Mouse (Mus musculus) T-helper 17 cell (primary cell): ENCODE results near the gene Gm47289.

Experiments used
- in situ Hi-C, 2 experiments: fragments of 300-600 bp; cut with MboI, MseI; formaldehyde crosslinking; loops; 1 replicate in 1 of 2; 2 replicates in 1 of 2; pipeline ENCODE4 v1.15.1; 2025; ENCODE audit warnings: high pct_unique_total_duplicates in 2 of 2

Gene Gm47289

DNA sequence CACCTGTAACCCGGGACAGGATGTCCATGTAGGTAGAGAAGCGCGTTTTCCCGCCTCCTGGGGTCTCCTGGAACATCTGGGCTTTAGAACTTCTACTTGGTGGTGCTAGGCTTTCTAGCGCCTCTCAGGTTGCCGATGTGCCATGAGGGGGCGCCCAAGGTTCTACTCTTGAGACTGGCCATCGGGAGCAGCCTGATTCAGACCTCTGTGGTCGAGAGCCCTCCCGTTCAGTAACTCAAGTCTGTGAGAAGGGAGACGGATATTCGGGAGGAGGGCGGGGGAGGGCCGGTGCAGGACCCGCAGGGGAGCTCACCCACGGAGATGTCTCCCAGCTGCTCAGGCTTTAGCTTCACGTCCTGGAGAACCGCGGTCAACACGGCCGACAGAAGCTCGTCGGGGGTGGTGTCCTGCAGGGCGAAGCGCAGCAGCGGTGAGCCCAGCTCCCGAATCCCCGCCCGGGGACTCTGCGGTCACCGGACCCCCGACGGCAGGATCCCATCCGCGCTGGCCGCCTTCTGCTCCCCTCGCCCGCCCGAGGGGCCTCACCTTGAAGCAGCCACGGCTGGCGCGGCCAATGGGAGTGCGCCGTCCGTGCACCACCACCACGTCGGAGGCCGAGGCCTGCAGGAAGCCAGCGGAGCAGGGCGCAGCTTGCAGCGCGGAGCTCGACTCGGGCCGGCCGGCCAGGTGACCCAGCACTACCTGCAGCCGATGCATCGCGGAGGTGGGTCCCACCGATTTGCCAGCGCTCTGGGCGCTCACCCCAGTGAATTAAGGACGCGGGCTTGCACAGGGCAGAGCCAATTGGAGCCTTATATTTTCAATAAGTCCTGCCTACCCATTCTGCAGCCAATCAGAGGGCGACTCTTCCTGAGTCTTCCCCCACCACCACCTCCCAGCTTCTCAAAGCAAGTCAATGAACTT, 2.4 kb upstream of the Gm47289 start, which contains the start of gene Acaa1b:
Acaa1b (minus strand) TSS at position 816 of the 924 bp plus-strand sequence.
- in situ Hi-C loops, result no loop called here

DNA sequence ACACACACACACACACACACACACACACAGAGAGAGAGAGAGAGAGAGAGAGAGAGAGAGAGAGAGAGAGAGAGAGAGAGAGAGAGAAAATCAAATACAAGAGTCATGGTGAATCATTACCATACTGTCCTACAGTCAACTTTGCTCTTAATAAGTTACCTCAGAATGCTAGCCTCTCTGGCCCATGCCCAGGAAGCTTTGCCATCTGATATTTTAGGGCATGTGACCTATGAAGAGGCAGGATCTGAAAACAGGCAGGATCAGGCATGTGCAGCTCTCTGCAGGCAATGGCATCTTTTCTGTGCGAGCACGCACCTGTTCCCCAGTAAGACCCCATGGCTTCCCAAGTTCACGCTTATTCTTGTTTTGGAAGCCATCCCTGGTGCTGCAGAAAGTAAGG, 1.7 kb downstream of the Gm47289 start:
- in situ Hi-C loops, result no loop called here

DNA sequence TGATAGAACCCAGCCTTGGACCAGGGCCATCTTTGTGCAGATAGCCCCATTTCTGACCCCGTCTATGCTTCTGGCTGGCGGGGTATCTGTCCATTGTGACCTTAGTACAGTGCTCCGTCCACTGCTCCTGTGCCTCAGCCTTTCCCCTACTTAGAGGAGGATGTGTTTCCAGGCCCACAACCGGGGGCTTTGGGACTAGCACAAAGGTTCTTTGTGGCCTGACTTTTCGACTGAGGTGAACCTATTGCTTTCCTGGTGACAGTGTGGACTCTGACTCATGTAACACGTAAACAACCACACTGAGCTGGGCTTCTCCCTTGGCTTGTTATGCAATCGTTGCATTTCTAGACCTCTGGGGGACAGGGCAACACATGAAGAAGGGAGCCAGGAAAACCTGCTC, 5.8 kb downstream of the Gm47289 start:
- in situ Hi-C loops, result no loop called here

DNA sequence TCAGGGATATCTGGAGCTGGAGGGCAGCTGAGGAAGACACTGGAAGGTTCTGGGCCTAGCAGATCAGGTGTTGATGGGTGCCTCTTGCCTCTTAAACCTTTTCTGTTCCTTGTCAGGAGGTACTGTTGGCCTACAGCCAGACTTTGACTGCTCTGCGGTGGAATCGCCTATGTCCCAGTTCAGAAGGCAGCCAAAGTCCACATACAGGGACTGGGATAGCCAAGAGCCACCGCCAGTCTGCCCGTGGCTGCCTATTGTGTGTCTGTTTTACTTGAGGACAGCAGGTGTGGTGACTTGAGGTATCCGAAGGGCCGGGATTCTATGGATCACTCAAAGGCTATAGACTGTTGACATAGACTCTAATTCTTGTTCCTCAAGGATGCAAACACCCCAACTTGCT, 6.6 kb downstream of the Gm47289 start:
- in situ Hi-C loops, result no loop called here

DNA sequence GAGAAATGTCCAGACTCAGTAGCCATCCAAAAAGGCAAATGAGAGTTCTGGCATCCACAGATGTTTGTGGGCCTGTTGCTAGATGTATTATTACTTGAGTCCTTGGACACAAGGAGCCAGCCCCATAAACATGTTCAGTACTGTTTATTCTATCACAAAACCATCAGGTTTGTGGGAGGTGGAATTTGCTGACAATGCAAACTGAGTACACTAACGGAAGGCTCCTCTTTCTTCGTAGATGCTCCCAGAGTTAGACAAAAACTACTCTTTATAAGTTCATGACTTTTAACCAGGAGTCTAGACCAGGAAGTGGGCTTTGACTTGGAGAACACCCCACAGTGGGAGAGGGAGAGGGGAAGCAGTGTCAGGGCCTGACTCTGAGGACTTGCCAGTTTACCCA, 8.6 kb downstream of the Gm47289 start:
- in situ Hi-C loops, result no loop called here

DNA sequence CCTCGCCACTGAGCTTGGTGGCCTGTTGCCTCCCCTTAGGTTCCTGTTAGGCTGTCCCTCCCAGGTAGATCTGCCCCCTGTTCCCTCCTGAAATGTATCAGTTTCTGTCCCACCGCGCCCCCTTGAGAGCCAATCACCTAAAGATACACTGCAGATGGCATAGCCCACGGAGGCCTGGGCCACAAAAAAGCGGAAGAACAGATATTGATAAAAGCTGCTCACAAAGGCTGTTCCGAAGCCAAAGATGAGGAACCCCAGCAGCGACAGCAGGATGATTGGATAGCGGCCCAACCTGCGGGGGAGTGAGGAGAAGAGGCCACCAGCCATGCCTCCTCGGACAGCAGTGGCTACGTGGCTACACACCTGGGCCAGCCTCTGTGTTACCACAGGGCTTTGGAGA, 20.3 kb downstream of the Gm47289 start:
- in situ Hi-C loops, result loop anchor here in 1 of 2 experiments (10.0 kb wide), 1 partner anchor 676 kb away; no protein-coding TSS in a partner anchor

DNA sequence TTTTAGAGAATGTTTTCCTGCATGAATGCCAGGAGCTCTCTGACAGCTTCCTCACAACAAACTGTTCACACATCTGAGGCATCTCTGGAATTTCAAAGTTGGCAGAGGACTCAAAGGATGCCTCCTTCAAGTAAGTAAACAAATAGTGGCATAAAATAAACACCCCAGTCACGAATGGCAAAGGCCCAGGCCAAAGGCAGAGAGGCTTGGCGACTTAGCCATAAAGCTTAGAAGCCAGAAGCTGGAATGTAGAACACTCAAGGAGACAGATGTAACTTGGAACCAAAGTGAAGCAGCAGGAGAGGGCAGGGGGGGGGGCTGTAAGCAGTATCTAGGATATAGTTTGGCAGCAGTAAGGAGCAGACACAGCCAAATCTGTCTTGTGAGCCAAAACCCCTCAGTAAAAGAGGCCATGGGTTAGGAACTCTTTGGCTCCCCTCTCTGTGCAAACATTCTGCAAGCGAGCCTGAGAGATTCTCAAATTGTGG, 22.3 kb downstream of the Gm47289 start:
- in situ Hi-C loops, result no loop called here

DNA sequence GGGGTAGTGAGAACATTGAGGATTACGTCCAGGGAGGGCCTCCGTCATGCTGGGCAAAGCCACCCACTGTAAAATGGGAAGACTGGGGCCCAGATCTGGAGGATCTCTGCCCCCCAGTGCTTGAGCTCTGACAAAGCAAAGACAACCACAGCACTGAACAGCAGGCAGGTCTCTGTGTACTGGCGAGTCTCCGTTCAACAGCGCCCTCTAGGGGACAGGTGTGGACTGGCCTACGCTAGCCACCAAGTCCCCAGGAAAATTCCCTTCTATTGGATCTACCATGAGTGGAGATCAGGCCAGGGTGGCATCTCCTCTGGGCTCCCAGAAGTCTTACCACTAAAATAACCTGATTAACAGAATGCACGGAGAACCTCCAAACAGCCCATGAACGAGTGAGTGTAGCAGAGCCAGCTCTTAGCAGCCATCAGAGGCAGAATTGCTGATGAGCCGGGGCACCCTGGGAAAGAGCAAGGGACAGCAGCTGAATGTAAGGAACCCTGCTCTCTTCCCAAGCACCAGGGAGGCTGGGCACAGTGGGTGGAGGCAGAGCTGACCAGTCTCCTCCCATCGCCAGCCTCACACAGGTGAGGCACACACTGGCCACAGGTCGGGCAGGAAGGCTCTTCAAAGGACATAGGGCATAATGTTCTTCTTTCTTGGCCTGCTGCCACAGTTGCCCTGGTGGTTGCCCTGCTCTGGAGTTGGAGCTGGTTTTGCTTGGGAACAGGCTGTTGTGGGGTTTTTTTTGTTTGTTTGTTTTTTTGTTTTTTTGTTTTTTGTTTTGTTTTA, 33.4 kb downstream of the Gm47289 start:
- in situ Hi-C loops, result no loop called here

DNA sequence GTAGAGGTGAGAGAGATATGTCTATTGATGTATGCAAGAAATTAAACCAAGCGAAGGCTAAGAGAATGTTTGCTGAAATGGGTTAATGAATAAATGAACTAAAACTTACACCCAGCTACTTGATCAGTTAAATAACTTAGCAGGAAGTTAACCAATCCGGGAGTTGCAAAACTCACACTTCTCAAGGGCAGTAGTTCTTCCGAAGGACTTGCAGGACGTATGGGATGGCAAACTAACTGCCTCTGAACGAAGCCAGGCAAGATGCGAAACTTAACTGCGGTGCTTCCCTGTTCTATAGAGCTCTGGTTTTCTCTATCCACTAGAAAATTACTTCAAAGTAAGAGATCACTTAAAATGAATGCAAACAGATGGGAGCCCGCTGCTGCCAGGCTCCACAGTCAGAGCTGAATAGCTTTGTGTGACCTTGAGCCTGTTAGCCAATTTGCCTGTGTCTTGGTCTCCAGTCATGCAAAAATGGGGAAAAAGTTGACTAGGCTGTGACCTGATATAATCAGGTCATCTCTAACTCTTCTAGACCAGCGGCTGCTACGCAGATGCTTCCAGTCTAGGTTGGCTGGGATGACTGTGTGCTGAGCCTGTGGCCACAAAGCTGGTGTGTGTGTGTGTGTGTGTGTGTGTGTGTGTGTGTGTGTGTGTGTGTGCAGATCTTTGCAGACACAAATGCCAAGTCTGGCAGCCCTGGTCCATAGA, 40.3 kb downstream of the Gm47289 start:
- in situ Hi-C loops, result no loop called here

DNA sequence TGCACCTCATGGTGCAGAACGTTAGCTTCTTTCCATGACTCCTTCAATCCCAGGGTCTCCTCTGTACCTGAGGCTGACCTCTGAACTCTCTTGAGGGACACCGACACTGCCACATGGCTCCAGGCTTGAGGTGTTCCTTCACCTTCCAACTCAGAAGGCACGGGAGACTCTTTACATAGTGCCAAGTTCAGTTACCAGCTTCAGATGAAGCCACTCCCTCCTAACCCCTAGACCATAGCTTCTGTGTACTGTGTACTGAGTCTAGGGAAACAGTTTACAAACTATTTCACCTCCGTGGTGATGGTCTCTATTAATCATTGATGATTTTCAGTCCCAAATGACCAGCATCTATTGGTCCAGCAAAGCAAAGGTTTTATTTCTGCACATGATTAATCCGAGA, 42.7 kb downstream of the Gm47289 start:
- in situ Hi-C loops, result no loop called here

DNA sequence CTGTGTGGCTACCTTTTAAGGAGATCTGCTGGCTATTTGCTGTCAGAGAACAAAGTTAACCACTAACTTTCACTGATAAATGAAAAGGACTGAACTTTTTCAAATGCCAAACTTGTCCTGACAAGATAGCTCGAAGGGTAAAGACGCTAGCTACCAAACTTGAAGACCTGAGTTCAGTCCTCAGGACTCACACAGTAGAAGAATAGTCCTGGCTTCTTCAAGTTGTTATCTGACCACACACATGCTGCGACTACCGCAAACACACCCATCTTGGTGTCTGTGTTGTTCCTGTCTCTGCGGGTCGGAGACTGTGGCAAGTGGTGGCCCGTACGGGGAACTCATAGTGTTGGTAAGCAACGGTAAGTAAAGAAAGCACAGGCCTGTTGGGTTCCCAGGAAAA, 44.7 kb downstream of the Gm47289 start:
- in situ Hi-C loops, result no loop called here

DNA sequence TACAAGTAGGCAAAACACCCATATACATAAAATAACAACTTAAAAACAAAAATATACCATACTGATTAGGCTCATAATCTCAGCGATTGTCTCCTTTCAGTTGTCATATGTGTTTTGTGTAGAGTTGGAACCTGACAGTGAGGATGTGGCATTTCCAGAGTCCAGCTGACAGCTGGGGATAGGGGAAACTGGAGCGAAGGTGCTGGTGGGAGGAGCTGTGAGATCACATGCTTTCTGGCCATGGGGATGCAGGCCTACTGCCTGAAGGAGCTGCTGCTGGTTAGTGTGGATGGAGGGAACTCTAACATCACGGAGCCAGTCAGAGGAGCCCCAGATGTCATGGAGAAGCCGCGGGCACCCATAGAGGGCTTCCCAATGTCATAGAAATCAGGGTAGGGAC, 46.8 kb downstream of the Gm47289 start:
- in situ Hi-C loops, result no loop called here

DNA sequence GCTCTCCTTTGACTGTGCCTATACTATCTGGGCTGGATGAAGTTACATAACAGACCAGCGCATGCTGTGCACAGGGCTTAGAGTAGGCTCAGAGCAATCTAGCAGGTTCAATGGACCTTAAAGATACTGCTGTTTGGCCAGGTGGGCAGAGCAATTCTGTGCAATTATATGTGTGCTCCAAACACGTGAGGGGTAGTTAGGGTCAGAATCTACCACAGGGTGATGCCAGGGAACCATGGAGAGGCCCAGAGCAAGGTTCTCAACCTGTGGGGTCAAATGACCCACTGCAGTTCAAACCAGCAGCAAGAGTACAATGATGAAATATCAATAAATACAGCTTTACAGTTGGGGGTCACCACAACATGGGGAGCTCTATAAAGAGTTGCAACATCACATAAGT, 47.7 kb downstream of the Gm47289 start:
- in situ Hi-C loops, result no loop called here

DNA sequence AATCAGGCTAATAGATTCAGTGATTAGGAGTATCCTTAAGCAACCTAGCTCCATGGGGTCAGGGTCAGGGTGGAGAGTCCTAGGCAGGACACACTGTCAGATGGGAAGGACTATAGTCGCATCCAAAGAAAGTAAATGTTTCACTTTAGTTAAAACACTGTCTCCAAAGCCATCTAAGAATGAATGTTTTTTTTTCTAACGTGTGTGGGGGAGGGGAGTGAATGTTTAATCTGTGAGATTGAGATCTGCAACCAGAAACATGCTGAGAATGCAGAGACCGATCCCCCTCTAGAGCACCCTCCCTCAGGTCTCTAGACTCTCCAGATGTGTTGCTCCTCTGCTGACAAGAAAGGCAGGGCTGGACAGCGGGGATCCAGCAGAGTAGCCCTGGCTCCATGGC, 48.2 kb downstream of the Gm47289 start:
- in situ Hi-C loops, result no loop called here

DNA sequence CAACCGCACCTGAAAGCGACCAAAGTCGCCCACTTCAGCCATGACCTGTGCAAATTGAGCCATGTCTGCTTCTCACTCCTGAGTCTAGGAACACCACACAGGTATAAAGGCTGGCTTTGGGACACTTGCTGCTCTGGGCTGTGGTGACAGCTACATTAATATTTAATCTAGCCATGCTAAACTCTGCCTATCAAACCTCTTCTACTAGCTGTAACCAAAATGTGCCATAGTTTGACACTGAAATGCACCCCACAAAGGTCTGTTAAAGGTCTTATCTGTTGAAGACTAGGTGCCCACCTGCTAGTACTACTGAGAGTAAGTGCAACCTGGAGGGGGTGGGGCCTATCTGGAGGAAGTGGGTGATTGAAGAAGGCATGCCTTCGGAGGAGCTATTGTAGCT, 50.0 kb downstream of the Gm47289 start, which contains the start of gene Slc22a13:
Slc22a13 (minus strand) TSS at position 101 of the 400 bp plus-strand sequence.
- in situ Hi-C loops, result no loop called here
